Mouse (Mus musculus): ENCODE data around the gene Gpr35. TPM values are rescaled to one million over a fixed set of nuclear protein-coding genes. Genes with fewer than 3 reads are reported as not detected.
"Not testable (repeated sequence)": the region's sequence is repeated elsewhere in the genome, so short reads cannot be mapped to it uniquely, and the experiment has no call there.

Gene Gpr35
- polyA plus RNA-seq, 1 experiment from 2014 or later = 8.9 TPM

GRCm38 (mm10) chr1:92935054-92935962 lies 15.4 kb upstream of the Gpr35 start:
- Histone ChIP-seq H3K27me3 (replicated peaks) (no peaks in the 10 kb centered on the region), H3K4me3 (replicated peaks) (peak overlapping the region; percentile 69), H3K4me2 (replicated peaks) (peak overlapping the region; percentile 87), H3K9me3 (no peaks in the 10 kb centered on the region), H3K27ac (peak overlapping the region; percentile 98), H3K36me3 (peaks cover 16% of the 10 kb centered on the region), H3K4me1 (replicated peaks) (peaks cover 16% of the 10 kb centered on the region), H3K9ac (peak overlapping the region; percentile 86)
- WGBS = 17% methylated on average over 10 of the region's 10 CpGs
- ATAC-seq = no peak

GRCm38 (mm10) chr1:92935977-92936376 lies 14.7 kb upstream of the Gpr35 start:
- ATAC-seq = no peak
- H3K27ac ChIP-seq = no peak overlapping the region
- peak overlapping the region; percentile 87 for H3K4me2 ChIP-seq (replicated peaks)
- H3K4me1 ChIP-seq (replicated peaks) = peaks cover 16% of the 10 kb centered on the region
- H3K9me3 ChIP-seq = no peaks in the 10 kb centered on the region
- H3K9ac ChIP-seq = 0 out of 2 replicates have a peak overlapping the region, but pooled peaks have one; percentile 86
- no peaks in the 10 kb centered on the region for H3K27me3 ChIP-seq (replicated peaks)
- H3K4me3 ChIP-seq (replicated peaks) = peak overlapping the region; percentile 69; the same call in 1 of the 2 replicates
- WGBS = 34% methylated on average over 2 of the region's 2 CpGs
- H3K36me3 ChIP-seq = peaks cover 18% of the 10 kb centered on the region

DNA sequence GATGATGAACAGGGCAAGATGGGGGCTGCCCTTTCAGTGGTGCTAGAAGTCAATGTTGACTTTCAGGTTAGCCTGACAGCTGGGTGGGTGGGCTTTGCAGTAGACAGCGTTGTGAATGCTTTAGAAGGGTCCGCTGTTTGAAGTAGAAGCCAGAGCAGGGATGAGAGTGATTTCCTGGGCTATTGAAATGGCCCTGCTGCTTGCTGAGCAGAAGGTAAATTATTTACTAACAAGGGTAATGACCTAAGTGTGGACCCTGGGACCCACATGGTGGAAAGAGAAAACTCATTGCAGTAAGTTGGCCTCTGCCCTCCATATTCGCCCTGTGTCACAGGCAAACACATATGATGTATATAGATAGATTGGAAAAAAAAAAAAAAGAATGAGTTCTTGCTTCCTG lies 14.2 kb upstream of the Gpr35 start:
- H3K9ac ChIP-seq = no peak overlapping the region
- no peak overlapping the region for H3K27ac ChIP-seq
- peaks cover 18% of the 10 kb centered on the region for H3K36me3 ChIP-seq
- WGBS = 72% methylated on average over 3 of the region's 3 CpGs
- peaks cover 16% of the 10 kb centered on the region for H3K4me1 ChIP-seq (replicated peaks)
- H3K4me3 ChIP-seq (replicated peaks) = no peak overlapping the region
- H3K27me3 ChIP-seq (replicated peaks) = no peaks in the 10 kb centered on the region
- no peaks in the 10 kb centered on the region for H3K9me3 ChIP-seq
- ATAC-seq = no peak
- H3K4me2 ChIP-seq (replicated peaks) = peak overlapping the region; percentile 87; the same call in 1 of the 2 replicates

- Histone ChIP-seq H3K36me3 (peaks cover 22% of the 10 kb centered on the region), H3K9ac (no peak overlapping the region), H3K4me3 (replicated peaks) (no peak overlapping the region), H3K9me3 (no peaks in the 10 kb centered on the region), H3K27ac (0 out of 2 replicates have a peak overlapping the region, but pooled peaks have one; percentile 28), H3K27me3 (replicated peaks) (no peaks in the 10 kb centered on the region), H3K4me2 (replicated peaks) (0 out of 2 replicates have a peak overlapping the region, but pooled peaks have one; percentile 17), H3K4me1 (replicated peaks) (peaks cover 16% of the 10 kb centered on the region)
- ATAC-seq = 0 out of 2 replicates have a peak, but pooled peaks have one; percentile 5
- 84% methylated on average over 3 of the region's 3 CpGs for WGBS
Measured at GRCm38 (mm10) chr1:92937797-92938196, 12.9 kb upstream of the Gpr35 start.

GRCm38 (mm10) chr1:92939746-92940145 lies 10.9 kb upstream of the Gpr35 start:
- H3K27me3 ChIP-seq (replicated peaks) = no peaks in the 10 kb centered on the region
- peaks cover 29% of the 10 kb centered on the region for H3K36me3 ChIP-seq
- ATAC-seq = no peak
- H3K4me1 ChIP-seq (replicated peaks) = peaks cover 11% of the 10 kb centered on the region
- 94% methylated on average over 4 of the region's 4 CpGs for WGBS
- no peak overlapping the region for H3K4me3 ChIP-seq (replicated peaks)
- no peak overlapping the region for H3K4me2 ChIP-seq (replicated peaks)
- H3K9ac ChIP-seq = no peak overlapping the region
- no peaks in the 10 kb centered on the region for H3K9me3 ChIP-seq
- no peak overlapping the region for H3K27ac ChIP-seq

DNA sequence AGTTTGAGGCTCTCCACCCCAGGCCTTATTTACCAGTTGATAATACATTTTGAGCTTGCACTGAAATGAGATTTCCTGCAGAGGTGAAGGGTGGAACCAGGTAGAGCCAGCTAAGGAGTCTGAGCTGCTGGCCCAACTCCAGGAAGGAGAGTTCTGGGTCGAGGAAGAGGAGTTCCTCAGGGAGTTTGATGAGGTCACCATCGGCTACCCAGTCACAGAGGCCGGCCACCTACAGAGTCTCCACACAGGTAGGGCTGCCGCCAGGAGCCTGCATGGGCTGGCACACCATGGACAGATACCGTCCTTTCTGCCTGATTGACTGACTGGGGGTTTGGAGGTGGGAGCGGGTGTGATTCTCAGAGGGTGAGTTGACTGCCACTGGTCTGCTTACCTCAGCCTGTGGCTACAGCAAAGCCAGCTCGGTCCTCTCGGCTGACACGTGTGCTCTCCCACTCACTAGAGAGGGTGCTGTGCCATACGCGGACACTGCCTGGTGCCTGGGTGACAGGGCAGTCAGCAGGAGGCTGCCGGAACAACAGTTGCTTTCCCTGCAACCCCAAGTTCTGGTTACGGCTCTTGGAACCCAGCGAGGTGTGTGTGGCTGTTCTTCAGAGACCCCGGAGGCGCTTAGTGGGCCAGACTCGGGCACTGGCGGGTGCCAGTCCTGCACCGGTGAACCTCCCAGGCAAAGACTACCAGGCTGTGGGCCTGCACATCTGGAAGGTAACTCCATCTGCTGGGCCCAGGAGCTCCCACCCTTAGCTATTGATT lies 7.3 kb upstream of the Gpr35 start:
- no peak overlapping the region for H3K4me2 ChIP-seq (replicated peaks)
- no peaks in the 10 kb centered on the region for H3K4me1 ChIP-seq (replicated peaks)
- H3K9ac ChIP-seq = no peak overlapping the region
- ATAC-seq = no peak
- H3K4me3 ChIP-seq (replicated peaks) = no peak overlapping the region
- no peaks in the 10 kb centered on the region for H3K27me3 ChIP-seq (replicated peaks)
- H3K27ac ChIP-seq = no peak overlapping the region
- H3K9me3 ChIP-seq = no peaks in the 10 kb centered on the region
- 94% methylated on average over 19 of the region's 19 CpGs for WGBS
- H3K36me3 ChIP-seq = peaks cover 32% of the 10 kb centered on the region

GRCm38 (mm10) chr1:92947966-92948365 lies 2.7 kb upstream of the Gpr35 start:
- no peak overlapping the region for H3K9ac ChIP-seq
- H3K27ac ChIP-seq = no peak overlapping the region
- H3K4me1 ChIP-seq (replicated peaks) = 0 out of 2 replicates have a peak, but pooled peaks cover 4% of the 10 kb centered on the region
- no peak for ATAC-seq
- H3K4me2 ChIP-seq (replicated peaks) = no peak overlapping the region
- H3K9me3 ChIP-seq = no peaks in the 10 kb centered on the region
- H3K36me3 ChIP-seq = peaks cover 13% of the 10 kb centered on the region
- no peak overlapping the region for H3K4me3 ChIP-seq (replicated peaks)
- no peaks in the 10 kb centered on the region for H3K27me3 ChIP-seq (replicated peaks)
- 95% methylated on average over 3 of the region's 3 CpGs for WGBS

GRCm38 (mm10) chr1:92949426-92949825 lies 1.2 kb upstream of the Gpr35 start:
- peak overlapping the region; percentile 40; the same call in 1 of the 2 replicates for H3K27ac ChIP-seq
- peak; percentile 24; the same call in 1 of the 2 replicates for ATAC-seq
- H3K9me3 ChIP-seq = no peaks in the 10 kb centered on the region
- peak overlapping the region; percentile 37 for H3K4me3 ChIP-seq (replicated peaks)
- peaks cover 9% of the 10 kb centered on the region; the same call in 1 of the 2 replicates for H3K36me3 ChIP-seq
- no peak overlapping the region for H3K9ac ChIP-seq
- H3K27me3 ChIP-seq (replicated peaks) = no peaks in the 10 kb centered on the region
- H3K4me1 ChIP-seq (replicated peaks) = 0 out of 2 replicates have a peak, but pooled peaks cover 4% of the 10 kb centered on the region
- 56% methylated on average over 6 of the region's 6 CpGs for WGBS
- H3K4me2 ChIP-seq (replicated peaks) = peak overlapping the region; percentile 54

DNA sequence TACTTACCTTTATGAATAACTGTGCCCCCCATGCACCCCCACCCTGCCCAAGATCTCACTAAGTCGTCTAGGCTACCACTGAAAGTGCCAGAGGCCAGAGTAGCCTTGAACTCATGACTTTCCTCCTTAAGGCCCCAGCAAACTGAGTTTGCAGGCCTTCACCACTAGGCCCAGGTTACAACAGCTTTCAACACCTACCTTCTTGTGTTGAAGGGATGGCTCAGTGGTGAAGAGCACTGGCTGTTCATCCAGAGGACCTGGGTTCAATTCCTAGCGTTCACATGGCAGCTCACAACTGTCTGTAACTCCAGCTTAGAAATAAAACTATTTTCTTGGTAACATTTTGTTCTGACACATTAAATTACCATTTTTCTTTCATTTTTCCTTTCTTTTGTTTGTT lies 3.0 kb downstream of the Gpr35 start:
- no peaks in the 10 kb centered on the region for H3K36me3 ChIP-seq
- H3K4me1 ChIP-seq (replicated peaks) = 0 out of 2 replicates have a peak, but pooled peaks cover 4% of the 10 kb centered on the region
- 71% methylated on average over 2 of the region's 2 CpGs for WGBS
- H3K27ac ChIP-seq = no peak overlapping the region
- no peaks in the 10 kb centered on the region for H3K27me3 ChIP-seq (replicated peaks)
- no peak for ATAC-seq
- H3K4me3 ChIP-seq (replicated peaks) = no peak overlapping the region
- no peaks in the 10 kb centered on the region for H3K9me3 ChIP-seq
- no peak overlapping the region for H3K4me2 ChIP-seq (replicated peaks)
- H3K9ac ChIP-seq = no peak overlapping the region

DNA sequence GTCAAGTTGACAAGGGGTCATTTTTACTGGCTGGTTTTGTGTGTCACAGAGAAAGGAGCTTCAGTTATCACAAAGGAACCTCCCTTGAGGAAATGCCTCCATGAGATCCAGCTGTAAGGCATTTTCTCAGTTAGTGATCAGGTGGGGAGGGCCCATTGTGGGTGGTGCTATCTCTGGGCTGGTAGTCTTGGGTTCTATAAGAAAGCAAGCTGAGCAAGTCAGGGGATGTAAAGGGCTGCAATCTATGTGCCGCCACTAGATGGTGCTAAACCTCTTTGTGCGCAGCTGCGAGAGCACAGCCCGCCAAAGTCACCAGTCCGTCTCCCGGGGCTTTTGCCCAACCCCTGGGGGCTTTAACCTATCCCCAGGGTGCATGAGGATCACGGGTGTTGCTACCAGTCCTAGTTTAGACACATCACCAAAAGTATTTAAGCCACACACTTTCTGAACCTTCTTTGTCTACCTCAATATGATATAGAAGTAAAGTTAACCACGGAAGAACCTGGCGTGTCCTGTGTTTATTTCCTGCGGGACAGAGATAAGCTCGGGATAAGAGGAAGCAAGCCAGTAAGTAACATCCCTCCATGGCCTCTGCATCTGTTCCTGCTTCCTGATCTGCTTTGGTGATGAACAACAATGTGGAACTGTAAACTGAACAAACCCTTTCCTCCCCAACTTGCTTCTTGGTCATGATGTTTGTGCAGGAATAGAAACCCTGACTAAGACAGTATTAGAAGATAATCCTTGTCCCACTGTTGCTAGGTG lies 6.1 kb downstream of the Gpr35 start:
- ATAC-seq = peak; percentile 54
- not testable (repeated sequence) for H3K9ac ChIP-seq, H3K9me3 ChIP-seq

GRCm38 (mm10) chr1:92958999-92959398 lies 8.3 kb downstream of the Gpr35 start:
- no peaks in the 10 kb centered on the region for H3K4me1 ChIP-seq (replicated peaks)
- H3K9me3 ChIP-seq = no peaks in the 10 kb centered on the region
- H3K27ac ChIP-seq = no peak overlapping the region
- WGBS = 84% methylated on average over 1 of the region's 1 CpGs
- H3K27me3 ChIP-seq (replicated peaks) = no peaks in the 10 kb centered on the region
- no peak for ATAC-seq
- H3K4me3 ChIP-seq (replicated peaks) = no peak overlapping the region
- no peak overlapping the region for H3K9ac ChIP-seq
- no peaks in the 10 kb centered on the region for H3K36me3 ChIP-seq
- H3K4me2 ChIP-seq (replicated peaks) = no peak overlapping the region

More for the DNA sequence above, 6.1 kb downstream of the Gpr35 start:
- Histone ChIP-seq H3K4me2 (replicated peaks) (peak overlapping the region; percentile 41), H3K4me3 (replicated peaks) (0 out of 2 replicates have a peak overlapping the region, but pooled peaks have one; percentile 16)
- H3K4me1 ChIP-seq (replicated peaks); H3K36me3 ChIP-seq; H3K27me3 ChIP-seq (replicated peaks); H3K27ac ChIP-seq: not testable (repeated sequence)
- WGBS = 4% methylated on average over 11 of the region's 11 CpGs

Measured in intestine, embryonic 15.5 days (tissue).